Mouse (Mus musculus) frontal cortex, adult 2 months (tissue): ENCODE results near the gene Olfr1458. TPM values are rescaled to one million over a fixed set of nuclear protein-coding genes. Genes with fewer than 3 reads are reported as not detected.

Experiments
- DNase-seq, 2 experiments: peaks; one replicate each; pipeline ENCODE4 v3.0.0; 2022; ENCODE audit warnings: low spot score in 1 of 2; ENCODE audit errors: extremely low spot score in 1 of 2
- polyA plus RNA-seq: library from polyadenylated mRNA; depleted of rRNA; stranded (reverse); fragments of >200 nt; gene quantifications from 2 replicates; pipeline ENCODE4 v1.2.3, GENCODE M21; 2012; rRNA removed

The Olfr1458 gene
- polyA plus RNA-seq, result not detected in 2 replicates

GRCm38 (mm10) chr19:13106675-13107074 is at the start of gene Olfr1458:
TSS of gene Olfr1458 (minus strand) at chr19:13106775.
- DNase-seq, result no peak

GRCm38 (mm10) chr19:13149449-13149848 is 42.9 kb upstream of the Olfr1458 start, which contains the start of gene Olfr1459:
TSS of gene Olfr1459 (minus strand) at chr19:13149549.
- DNase-seq, result no peak

GRCm38 (mm10) chr19:13097791-13098190 is 8.8 kb downstream of the Olfr1458 start, which contains the start of gene Olfr1457:
TSS of gene Olfr1457 (minus strand) at chr19:13097891.
- DNase-seq, result no peak

DNA sequence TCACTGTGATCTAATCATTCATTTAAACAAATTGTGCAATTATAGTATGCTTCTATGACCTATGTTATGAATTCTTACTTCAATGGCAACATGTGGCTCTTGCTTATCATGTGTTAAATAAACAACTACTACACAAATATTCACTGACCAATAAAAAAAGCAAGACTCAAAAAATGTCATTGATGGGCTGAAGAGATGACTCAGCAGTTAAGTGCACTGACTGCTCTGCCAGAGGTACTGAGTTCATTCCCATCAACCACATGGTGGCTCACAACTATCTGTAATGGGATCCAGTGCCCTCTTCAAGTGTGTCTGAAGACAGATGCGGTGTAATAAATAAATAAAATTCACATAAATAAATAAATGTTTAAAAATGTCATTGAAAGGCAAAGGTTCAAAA is 12.7 kb downstream of the Olfr1458 start:
- no peak for DNase-seq

DNA sequence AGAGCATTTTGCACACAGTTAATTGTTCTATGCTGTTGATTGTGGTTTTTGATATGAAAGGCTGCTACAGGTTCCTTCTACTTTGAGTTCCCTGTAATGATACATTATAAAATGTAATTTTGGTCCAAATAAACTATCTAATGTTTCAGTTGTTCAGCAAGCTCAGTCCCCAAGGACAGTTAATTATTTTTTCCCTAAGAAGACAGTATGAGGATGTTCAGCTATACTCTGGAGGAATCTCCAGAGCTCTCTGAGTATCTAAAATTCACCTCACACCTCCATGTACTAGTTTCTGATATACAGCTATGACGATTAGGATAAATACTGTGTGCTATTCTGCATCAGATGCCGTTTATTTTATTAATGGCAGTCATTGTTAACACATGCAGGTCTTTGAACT is 46.3 kb downstream of the Olfr1458 start, which contains the start of gene Olfr1454:
Gene Olfr1454 (plus strand): TSS at position 301 of the 400 bp plus-strand sequence.
- no peak for DNase-seq

Other genes with a start within 250 kb of the Olfr1458 start
- gene Olfr1444, start 249.5 kb downstream of the Olfr1458 start, polyA plus RNA-seq, result not detected in 2 replicates
- not detected in 2 replicates for gene Olfr1445, start 222.9 kb downstream of the Olfr1458 start, polyA plus RNA-seq
- gene Olfr1446, start 213.3 kb downstream of the Olfr1458 start, polyA plus RNA-seq, result not detected in 2 replicates
- gene Olfr1447, start 203.0 kb downstream of the Olfr1458 start, polyA plus RNA-seq, result 0.06 TPM in 1 of 2 replicates, not detected in the other
- 0.04 TPM in 1 of 2 replicates, not detected in the other for gene Olfr1448, start 182.4 kb downstream of the Olfr1458 start, polyA plus RNA-seq
- gene Olfr1449, start 175.9 kb downstream of the Olfr1458 start, polyA plus RNA-seq, result not detected in 2 replicates
- gene Olfr1450, start 156.5 kb downstream of the Olfr1458 start, polyA plus RNA-seq, result not detected in 2 replicates
- gene Olfr1451, start 111.8 kb downstream of the Olfr1458 start, polyA plus RNA-seq, result not detected in 2 replicates
- not detected in 2 replicates for gene Olfr1453, start 78.4 kb downstream of the Olfr1458 start, polyA plus RNA-seq
- gene Olfr1454, start 46.2 kb downstream of the Olfr1458 start, polyA plus RNA-seq, result not detected in 2 replicates
- gene Olfr1457, start 8.9 kb downstream of the Olfr1458 start, polyA plus RNA-seq, result not detected in 2 replicates
- 0.02 TPM in 1 of 2 replicates, not detected in the other for gene Olfr1459, start 42.8 kb upstream of the Olfr1458 start, polyA plus RNA-seq
- gene Olfr1461, start 56.2 kb upstream of the Olfr1458 start, polyA plus RNA-seq, result not detected in 2 replicates
- not detected in 2 replicates for gene Olfr1462, start 79.0 kb upstream of the Olfr1458 start, polyA plus RNA-seq
- gene Olfr1463, start 124.6 kb upstream of the Olfr1458 start, polyA plus RNA-seq, result 0.08 and 0.10 TPM in 2 replicates
- not detected in 2 replicates for gene Olfr1465, start 208.8 kb upstream of the Olfr1458 start, polyA plus RNA-seq
- not detected in 2 replicates for gene Olfr1466, start 232.1 kb upstream of the Olfr1458 start, polyA plus RNA-seq